Mouse (Mus musculus): ENCODE results near the gene Zfp108. TPM values are rescaled to one million over a fixed set of nuclear protein-coding genes. Genes with fewer than 3 reads are reported as not detected.
A peak's percentile ranks its signal among the peaks of the same experiment; 100 is the strongest.

Zfp108 gene
- total RNA-seq, 2 experiments from 2014 or later, result not detected

- no peak for ATAC-seq (replicated peaks; ENCODE audit: low FRiP score, poor library complexity, severe bottlenecking)
Measured at GRCm38 (mm10) chr7:24280031-24280857, 25.6 kb downstream of the Zfp108 start.

DNA sequence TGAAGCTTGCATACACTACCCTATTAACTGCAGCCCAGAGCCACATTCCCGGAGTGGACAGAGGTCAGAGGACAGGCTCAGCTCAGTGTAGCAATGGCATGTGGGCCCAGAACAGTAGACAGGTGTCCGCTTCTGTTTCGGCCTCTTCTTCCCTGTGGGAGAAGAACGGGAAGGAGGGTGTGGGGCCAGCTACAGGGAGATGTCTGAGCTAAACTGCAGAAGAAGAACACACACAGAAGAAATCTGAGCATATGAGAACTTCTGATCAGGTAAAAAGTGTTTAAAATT lies 26.2 kb downstream of the Zfp108 start:
- no peak for ATAC-seq (replicated peaks; ENCODE audit: low FRiP score, poor library complexity, severe bottlenecking)

- no peak for ATAC-seq (replicated peaks; ENCODE audit: low FRiP score, poor library complexity, severe bottlenecking)
Measured at GRCm38 (mm10) chr7:24286090-24286489, 31.5 kb downstream of the Zfp108 start.

DNA sequence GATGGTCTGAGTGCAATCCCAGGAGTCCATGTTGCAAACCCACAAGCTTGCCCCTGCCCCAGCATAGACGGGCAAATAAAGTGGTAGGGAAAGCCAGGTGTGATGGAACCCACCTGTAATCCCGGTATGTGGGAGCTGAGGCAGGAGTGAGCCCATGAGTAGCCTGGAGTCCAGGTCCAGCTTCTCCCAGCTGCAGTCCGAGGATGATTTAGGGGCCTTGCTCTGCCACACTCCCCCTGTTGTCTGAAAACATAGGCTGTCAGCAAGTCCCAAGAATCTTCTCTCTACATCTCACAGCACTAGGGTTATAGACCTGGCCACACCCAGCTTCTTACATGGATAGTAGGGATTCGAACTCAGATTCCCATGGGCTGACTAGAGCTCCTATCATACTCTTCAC lies 32.3 kb downstream of the Zfp108 start:
- ATAC-seq (replicated peaks; ENCODE audit: low FRiP score, poor library complexity, severe bottlenecking), result no peak

DNA sequence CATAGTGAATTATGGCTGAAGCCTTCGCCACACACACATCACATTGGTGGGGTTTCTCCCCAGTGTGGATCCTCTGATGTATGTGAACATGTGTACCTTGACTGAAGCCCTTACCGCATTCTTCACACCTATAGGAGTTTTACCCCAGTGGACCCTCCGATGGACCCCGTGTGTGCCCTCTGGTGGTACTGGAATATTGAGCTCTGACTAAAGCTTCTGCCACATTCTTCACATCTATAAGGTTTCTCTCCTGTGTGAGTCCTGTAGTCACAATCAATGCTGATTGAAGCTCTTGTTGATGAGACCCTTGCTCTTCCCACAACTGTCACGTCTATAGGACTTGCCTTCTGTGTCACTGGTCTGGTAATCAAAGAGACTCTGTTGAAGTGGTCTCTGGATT lies 33.1 kb downstream of the Zfp108 start:
- no peak for ATAC-seq (replicated peaks; ENCODE audit: low FRiP score, poor library complexity, severe bottlenecking)

- ATAC-seq (replicated peaks; ENCODE audit: low FRiP score, poor library complexity, severe bottlenecking), result no peak
Measured at GRCm38 (mm10) chr7:24288512-24288911, 33.9 kb downstream of the Zfp108 start.

DNA sequence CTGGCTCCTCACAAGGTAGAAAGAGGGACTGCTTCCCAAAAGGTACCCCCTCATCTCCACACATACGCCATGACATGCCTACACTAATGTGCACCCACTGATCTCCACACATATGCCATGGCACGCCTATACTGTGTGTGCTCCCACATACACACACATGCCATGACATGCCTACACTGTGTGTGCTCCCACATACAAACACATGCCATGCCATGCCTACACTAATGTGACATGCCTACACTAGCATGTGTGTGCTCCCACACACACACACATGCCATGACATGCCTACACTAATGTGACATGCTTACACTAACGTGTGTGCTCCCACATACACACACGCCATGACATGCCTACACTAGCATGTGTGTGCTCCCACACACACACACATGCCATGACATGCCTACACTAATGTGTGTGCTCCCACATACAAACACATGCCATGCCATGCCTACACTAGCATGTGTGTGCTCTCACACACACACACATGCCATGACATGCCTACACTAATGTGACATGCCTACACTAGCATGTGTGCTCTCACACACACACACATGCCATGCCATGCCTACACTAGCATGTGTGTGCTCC lies 35.6 kb downstream of the Zfp108 start:
- no peak for ATAC-seq (replicated peaks; ENCODE audit: low FRiP score, poor library complexity, severe bottlenecking)

- no peak for ATAC-seq (replicated peaks; ENCODE audit: low FRiP score, poor library complexity, severe bottlenecking)
Measured at GRCm38 (mm10) chr7:24291387-24292090, 36.9 kb downstream of the Zfp108 start.

GRCm38 (mm10) chr7:24293061-24293851 lies 38.7 kb downstream of the Zfp108 start:
- ATAC-seq (replicated peaks; ENCODE audit: low FRiP score, poor library complexity, severe bottlenecking), result no peak

DNA sequence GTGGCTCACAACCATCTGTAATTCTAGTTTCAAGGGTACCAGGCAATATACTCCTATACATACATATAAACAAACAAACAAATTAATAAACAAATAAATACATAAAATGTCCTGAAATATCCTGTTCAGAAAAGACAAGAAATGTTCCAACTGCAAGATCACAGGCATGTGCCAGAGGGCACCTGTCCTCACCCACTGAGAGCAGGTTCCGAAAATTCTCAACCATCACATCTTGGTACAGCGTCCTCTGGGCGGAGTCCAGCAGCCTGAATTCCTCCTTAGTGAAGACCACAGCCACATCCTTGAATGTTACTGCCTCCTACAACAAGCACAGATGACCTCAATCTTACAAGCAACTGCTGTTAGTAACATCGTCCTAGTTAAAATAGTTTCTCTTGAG lies 40.2 kb downstream of the Zfp108 start:
- ATAC-seq (replicated peaks; ENCODE audit: low FRiP score, poor library complexity, severe bottlenecking), result no peak

DNA sequence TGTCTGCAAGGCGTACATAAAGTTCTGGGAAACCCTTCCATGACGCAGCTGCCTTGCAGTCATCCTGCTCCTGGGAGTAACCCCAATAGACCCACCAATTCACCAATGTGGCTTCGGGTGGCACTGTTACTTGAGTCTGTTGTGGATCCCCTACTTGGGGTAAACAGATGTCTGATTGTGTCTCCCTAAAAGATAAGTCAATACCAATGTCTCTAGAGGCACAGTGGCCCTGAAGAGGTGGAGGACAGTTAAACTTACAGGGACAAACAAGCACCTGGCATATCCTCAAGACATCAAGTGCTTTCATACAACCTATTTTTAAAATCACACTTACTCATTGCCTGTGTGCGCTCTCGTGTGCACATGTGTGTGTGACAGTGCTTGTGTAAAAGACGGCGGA lies 40.8 kb downstream of the Zfp108 start:
- no peak for ATAC-seq (replicated peaks; ENCODE audit: low FRiP score, poor library complexity, severe bottlenecking)

DNA sequence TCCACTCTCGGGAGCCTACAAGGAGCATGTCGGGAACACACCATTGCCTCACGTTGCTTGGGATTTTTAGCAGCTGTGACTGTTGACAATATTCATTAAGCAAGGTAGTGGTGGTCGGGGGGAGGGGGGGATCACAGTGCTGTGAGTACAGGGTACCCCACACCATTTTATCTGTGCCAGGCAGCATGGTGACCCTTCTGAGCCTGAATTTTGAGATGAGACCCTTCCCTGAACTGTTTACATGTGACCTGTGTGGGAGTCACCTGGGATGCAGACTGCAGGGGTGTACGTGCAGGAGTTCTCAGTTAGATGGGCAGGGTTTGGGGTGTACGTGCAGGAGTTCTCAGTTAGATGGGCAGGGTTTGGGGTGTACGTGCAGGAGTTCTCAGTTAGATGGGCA lies 41.8 kb downstream of the Zfp108 start:
- ATAC-seq (replicated peaks; ENCODE audit: low FRiP score, poor library complexity, severe bottlenecking), result no peak

DNA sequence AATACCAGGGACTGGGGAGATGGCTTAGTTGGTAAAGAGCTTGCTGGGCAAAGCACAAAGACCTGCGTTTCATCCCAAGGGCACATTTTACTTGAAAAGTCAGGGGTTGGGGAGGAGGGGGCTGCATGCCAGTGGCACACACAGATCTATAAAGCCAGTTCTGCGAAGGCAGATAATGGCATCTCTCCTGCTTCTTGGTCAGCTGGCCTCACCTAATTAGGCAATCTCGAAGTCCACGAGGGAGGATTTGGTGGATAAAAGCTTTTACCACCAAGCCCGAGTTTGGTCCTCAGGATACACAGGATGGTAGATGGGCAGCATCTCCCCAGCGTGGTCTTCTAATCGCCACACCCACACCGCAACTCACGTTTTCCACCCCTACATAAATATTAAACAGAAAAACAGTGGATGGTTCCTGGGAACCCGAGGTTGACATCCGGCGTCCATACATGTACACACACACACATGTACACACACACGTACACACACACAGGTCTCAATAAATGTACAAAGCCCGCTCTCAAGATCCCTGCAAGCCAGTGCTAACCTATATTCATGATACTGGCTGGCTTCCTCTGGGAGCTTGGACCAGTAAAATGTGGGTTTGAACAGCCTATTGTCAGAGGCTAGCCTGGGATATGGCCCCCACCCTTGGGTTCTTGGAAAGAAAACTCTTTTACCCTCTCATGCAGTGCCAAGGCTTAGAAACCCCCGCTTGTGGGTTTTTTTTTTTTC lies 42.9 kb downstream of the Zfp108 start:
- ATAC-seq (replicated peaks; ENCODE audit: low FRiP score, poor library complexity, severe bottlenecking), result no peak

GRCm38 (mm10) chr7:24298635-24298972 lies 44.0 kb downstream of the Zfp108 start:
- no peak for ATAC-seq (replicated peaks; ENCODE audit: low FRiP score, poor library complexity, severe bottlenecking)

GRCm38 (mm10) chr7:24298973-24299708 lies 44.5 kb downstream of the Zfp108 start:
- peak; percentile 85 for ATAC-seq (replicated peaks; ENCODE audit: low FRiP score, poor library complexity, severe bottlenecking)

DNA sequence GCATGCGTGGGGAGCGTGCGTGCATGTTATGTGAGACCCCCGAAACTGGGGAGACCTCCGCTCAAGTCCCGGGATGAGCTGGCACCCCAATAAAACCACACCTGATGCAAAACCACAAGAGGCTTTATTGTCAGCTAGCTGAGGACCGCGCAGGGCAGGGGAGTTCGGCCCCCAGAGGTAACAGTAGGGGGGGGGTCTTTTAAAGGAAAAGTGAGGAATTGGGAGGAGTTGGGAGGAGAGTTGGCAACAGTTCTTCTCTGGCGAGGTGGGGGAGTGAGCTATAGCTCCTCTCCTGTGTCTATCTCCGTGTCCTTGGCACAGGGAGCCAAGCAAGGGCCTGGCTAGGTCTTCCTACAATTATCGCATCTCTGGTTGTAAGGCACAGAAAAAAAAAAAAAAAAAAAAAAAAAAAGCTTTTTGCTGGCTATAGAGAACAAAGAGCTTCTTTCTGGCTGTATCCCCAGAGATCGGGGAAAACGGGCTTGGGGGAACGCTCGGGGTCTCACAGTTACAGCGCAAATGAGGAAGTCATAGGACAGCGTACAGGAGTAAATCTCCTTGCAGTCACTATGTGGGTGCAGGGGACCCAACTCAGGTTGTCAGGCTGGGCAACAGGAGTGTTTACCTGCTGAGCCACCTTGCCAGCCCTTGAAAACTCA lies 45.4 kb downstream of the Zfp108 start:
- ATAC-seq (replicated peaks; ENCODE audit: low FRiP score, poor library complexity, severe bottlenecking), result no peak

DNA sequence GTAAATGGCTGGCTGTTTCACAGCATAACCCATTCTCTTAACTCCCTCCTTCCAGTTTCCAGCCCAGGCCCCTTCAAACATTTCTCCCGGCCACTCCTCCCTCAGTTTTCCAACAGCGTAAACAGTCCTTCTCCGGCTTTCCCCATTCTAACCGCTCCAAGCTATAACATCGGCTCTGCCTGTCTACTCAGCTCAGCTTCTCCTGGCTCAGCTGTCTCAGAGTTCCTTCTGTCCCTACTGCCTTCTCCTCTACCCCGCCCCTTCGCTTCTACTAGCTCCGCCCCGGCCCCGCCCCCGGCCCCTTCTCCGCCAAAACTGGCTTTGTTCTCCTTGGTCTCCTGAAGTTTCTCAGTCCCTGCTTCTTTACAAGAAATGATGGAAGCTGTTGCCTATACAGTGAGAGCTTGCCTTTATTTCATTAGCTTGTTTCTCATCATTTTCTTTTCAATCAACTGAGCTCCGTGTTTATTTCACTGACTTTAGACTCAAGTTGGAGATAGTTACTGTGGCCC lies 46.2 kb downstream of the Zfp108 start, which contains the start of gene Zfp61:
Gene Zfp61 (minus strand): TSS at position 462 of the 512 bp plus-strand sequence.
- peak; percentile 86 for ATAC-seq (replicated peaks; ENCODE audit: low FRiP score, poor library complexity, severe bottlenecking)

Data from erythroid progenitor cell, adult 5-6 weeks (primary cell).